Mouse (Mus musculus) 3T3-L1 (cell line): ENCODE measurements around the gene D630036H23Rik.
A peak's percentile ranks its signal among the peaks of the same experiment; 100 is the strongest.
"Not testable (repeated sequence)": the region's sequence is repeated elsewhere in the genome, so short reads cannot be mapped to it uniquely, and the experiment has no call there.

Source experiments
- DNase-seq: peaks from one replicate; pipeline ENCODE4 v3.0.0-alpha.2; 2015; ENCODE audit warnings: low read depth, low spot score

D630036H23Rik gene

GRCm38 (mm10) chr12:36381441-36382340 lies at the start of gene D630036H23Rik, which contains the start of gene Ispd:
Gene D630036H23Rik, minus strand, starts transcription at chr12:36382181.
Gene Ispd, plus strand, starts transcription at chr12:36381450.
- peak; percentile 86 for DNase-seq

- DNase-seq = no peak
Measured at GRCm38 (mm10) chr12:36426163-36427045, 44.4 kb upstream of the D630036H23Rik start.

- DNase-seq = no peak
Measured at GRCm38 (mm10) chr12:36425258-36425657, 43.3 kb upstream of the D630036H23Rik start.

GRCm38 (mm10) chr12:36423677-36424076 lies 41.7 kb upstream of the D630036H23Rik start:
- DNase-seq = no peak

GRCm38 (mm10) chr12:36395115-36395514 lies 13.1 kb upstream of the D630036H23Rik start:
- DNase-seq = no peak

- no peak for DNase-seq
Measured at GRCm38 (mm10) chr12:36386991-36387390, 5.0 kb upstream of the D630036H23Rik start.

- DNase-seq = no peak
Measured at GRCm38 (mm10) chr12:36385386-36385785, 3.4 kb upstream of the D630036H23Rik start.

GRCm38 (mm10) chr12:36380806-36381205 lies 1.2 kb downstream of the D630036H23Rik start:
- DNase-seq = peak; percentile 50

- no peak for DNase-seq
Measured at GRCm38 (mm10) chr12:36380254-36380653, 1.7 kb downstream of the D630036H23Rik start.

GRCm38 (mm10) chr12:36376391-36376790 lies 5.6 kb downstream of the D630036H23Rik start:
- DNase-seq = not testable (repeated sequence)

GRCm38 (mm10) chr12:36373237-36373998 lies 8.6 kb downstream of the D630036H23Rik start:
- DNase-seq = no peak

GRCm38 (mm10) chr12:36364013-36364412 lies 18.0 kb downstream of the D630036H23Rik start:
- no peak for DNase-seq

- DNase-seq = no peak
Measured at GRCm38 (mm10) chr12:36360693-36361092, 21.3 kb downstream of the D630036H23Rik start.

- no peak for DNase-seq
Measured at GRCm38 (mm10) chr12:36360064-36360463, 21.9 kb downstream of the D630036H23Rik start.

GRCm38 (mm10) chr12:36344131-36344530 lies 37.9 kb downstream of the D630036H23Rik start:
- no peak for DNase-seq

- no peak for DNase-seq
Measured at GRCm38 (mm10) chr12:36333837-36334281, 48.1 kb downstream of the D630036H23Rik start.

GRCm38 (mm10) chr12:36332676-36333075 lies 49.3 kb downstream of the D630036H23Rik start:
- no peak for DNase-seq
